Mouse (Mus musculus) embryonic fibroblast, embryonic 13.5 days (primary cell): ENCODE measurements at regions not wholly inside any gene's neighbourhood (a gene's known extent, or its start where the extent isn't known, plus 50 kb on each side); places are given as distances from the start of the nearest gene placed in this dataset.

Experiments used
- H3K27ac ChIP-seq: 2 replicates; pipeline ENCODE4 v1.5.1; 2012; ENCODE audit warnings: low read length, control low read depth, inconsistent platforms; ENCODE audit not compliant: insufficient read depth
- H3K4me1 ChIP-seq: 2 replicates; pipeline ENCODE4 v1.6.1; 2011; ENCODE audit warnings: low read length; ENCODE audit not compliant: control insufficient read depth, insufficient read depth
- H3K4me3 ChIP-seq: 2 replicates; pipeline ENCODE4 v1.5.1; 2011; ENCODE audit warnings: mild to moderate bottlenecking, control low read depth, low read length; ENCODE audit not compliant: insufficient read depth
- CTCF ChIP-seq: IDR thresholded peaks from 2 replicates; pipeline ENCODE4 v1.5.1; 2011; ENCODE audit warnings: mild to moderate bottlenecking, control low read depth, low read length, moderate library complexity, borderline replicate concordance; ENCODE audit not compliant: insufficient read depth
- POLR2A ChIP-seq: IDR thresholded peaks from 2 replicates; pipeline ENCODE4 v1.6.1; 2011; ENCODE audit warnings: low read depth, mild to moderate bottlenecking, control low read depth, low read length, moderate library complexity

- no peaks in the 10 kb centered on the region for H3K4me1 ChIP-seq
- no peak for TF ChIP-seq POLR2A
- no peak for TF ChIP-seq CTCF
- H3K4me3 ChIP-seq = no peak overlapping the region
- H3K27ac ChIP-seq = no peak overlapping the region
Measured at GRCm38 (mm10) chr2:133204295-133204866, 258.7 kb upstream of the Fermt1 start.

DNA sequence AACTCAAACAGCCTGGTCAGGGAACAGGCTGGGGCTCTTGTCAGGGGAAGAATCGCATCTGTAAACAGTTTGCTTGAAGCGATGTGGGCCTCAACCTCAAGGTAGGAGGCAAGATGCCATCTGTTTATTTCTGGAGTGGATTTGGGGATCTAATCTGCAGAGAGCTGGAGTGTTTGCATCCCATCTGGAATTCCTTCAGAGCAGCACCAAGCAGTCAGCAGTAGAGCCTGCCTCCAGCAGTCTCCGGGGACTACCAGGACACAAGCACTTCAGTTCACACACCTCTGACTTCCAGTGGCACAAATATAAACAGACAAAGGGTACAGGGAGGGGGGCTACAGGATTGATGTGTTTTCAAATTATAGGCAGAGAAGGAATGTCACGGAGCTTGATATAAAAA is 262.8 kb upstream of the Fermt1 start:
- no peak for TF ChIP-seq POLR2A
- no peak for TF ChIP-seq CTCF
- H3K4me1 ChIP-seq = no peaks in the 10 kb centered on the region
- H3K4me3 ChIP-seq = no peak overlapping the region
- no peak overlapping the region for H3K27ac ChIP-seq

GRCm38 (mm10) chr2:133221762-133222556 is 276.3 kb upstream of the Fermt1 start:
- H3K27ac ChIP-seq = no peak overlapping the region
- TF ChIP-seq CTCF (no peak), POLR2A (no peak)
- no peaks in the 10 kb centered on the region for H3K4me1 ChIP-seq
- no peak overlapping the region for H3K4me3 ChIP-seq

DNA sequence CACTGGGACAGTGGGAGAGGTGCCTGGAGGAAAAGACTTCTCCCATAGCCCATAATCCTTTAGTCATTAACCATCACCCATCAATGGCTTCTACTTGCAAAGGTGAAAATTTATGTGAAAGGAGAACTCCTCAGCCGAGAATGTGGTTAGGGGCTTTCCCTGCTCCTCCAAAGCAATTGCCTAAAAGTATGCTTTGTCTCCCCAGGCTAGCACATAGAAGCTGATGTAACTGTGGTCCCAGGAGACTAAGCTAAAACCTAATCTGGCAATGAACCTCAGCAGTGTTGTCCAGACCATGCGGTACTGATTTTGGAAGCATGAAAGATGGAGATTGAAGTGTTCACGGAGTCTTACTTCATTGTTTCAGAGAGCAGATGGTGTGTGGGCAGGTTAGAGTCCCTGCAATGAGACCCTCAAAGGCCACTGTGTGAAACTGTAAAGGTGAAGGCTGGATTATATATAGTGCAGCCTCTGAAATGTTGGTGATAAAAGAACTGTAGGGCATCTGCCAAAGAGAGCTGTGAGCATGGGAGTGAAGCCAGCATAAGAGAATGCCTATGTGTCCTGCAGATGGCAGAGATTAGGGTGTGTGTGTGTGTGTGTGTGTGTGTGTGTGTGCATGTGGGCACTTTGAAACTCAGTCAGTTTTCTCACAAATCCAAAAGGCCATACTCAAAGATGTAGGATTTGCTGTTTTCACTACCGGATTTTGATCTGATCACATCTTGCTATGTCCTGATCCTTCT is 289.6 kb upstream of the Fermt1 start:
- Histone ChIP-seq H3K4me1 (no peaks in the 10 kb centered on the region), H3K27ac (no peak overlapping the region), H3K4me3 (no peak overlapping the region)
- TF ChIP-seq POLR2A = no peak
- no peak for TF ChIP-seq CTCF

- no peak for TF ChIP-seq CTCF
- TF ChIP-seq POLR2A = no peak
- no peak overlapping the region for H3K27ac ChIP-seq
- H3K4me3 ChIP-seq = no peak overlapping the region
- no peaks in the 10 kb centered on the region for H3K4me1 ChIP-seq
Measured at GRCm38 (mm10) chr2:133252131-133252530, 299.8 kb upstream of the Bmp2 start.

DNA sequence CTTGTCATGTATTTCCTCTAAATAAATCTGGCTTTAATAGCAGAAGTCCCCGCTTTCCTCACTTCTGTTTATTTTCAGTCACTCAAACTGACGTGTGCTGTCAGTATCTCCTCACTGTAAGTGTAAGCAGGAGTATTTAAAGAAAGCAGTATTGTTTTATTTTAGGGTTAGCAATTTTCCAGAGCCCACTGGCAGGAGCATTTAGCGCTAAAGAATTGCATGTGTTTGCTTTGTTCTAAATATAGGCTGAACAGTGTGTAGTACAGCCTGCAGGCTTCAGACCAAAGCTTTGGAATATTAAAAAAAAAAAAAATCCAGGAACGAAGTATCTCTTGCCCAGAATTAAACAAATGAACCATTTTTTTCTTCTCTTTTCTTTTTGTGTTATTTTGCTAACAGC is 277.5 kb upstream of the Bmp2 start:
- Histone ChIP-seq H3K4me1 (no peaks in the 10 kb centered on the region), H3K27ac (no peak overlapping the region), H3K4me3 (no peak overlapping the region)
- no peak for TF ChIP-seq POLR2A
- no peak for TF ChIP-seq CTCF

- TF ChIP-seq POLR2A (no peak), CTCF (no peak)
- H3K27ac ChIP-seq = no peak overlapping the region
- H3K4me3 ChIP-seq = no peak overlapping the region
- H3K4me1 ChIP-seq = no peaks in the 10 kb centered on the region
Measured at GRCm38 (mm10) chr2:133278546-133278945, 273.4 kb upstream of the Bmp2 start.

DNA sequence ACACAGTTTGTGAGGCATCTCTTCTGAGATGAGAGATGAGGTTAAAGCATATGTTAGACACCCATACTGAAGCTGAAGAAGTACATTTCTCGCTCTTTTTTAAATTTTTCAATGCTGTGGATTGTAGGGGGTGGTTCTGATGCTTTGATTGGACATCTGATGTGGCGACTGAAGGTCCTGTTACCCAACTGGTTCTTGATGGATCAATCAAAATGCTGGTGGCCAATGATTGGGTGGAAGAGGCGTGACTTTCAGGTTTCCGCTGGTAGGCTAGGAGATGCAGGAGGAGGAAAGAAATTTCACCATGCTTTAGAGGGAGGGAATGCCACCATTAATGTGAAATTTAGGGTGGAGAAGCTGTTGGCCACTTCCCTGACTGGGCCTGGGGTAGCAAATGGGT is 272.7 kb upstream of the Bmp2 start:
- Histone ChIP-seq H3K4me1 (no peaks in the 10 kb centered on the region), H3K4me3 (no peak overlapping the region)

DNA sequence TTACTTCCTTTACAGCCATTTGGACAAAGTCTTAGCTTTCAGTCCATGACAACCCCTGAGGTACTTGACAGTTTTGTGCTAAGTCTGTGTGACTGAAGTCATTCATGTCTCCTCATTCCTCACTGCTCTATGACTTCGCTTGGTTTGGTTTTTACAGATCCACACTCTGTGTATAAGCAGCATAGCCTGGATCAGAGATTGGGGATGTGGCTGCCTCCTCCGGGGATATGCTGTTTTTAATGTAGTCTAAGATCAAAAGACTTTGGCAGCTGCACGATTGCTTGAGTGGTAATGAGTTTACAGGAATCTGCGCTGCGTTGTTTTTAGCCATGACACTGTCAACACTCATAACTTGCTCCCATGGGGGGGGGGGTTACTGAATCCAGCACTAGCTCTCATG is 269.3 kb upstream of the Bmp2 start:
- Histone ChIP-seq H3K4me3 (no peak overlapping the region), H3K4me1 (no peaks in the 10 kb centered on the region), H3K27ac (no peak overlapping the region)
- TF ChIP-seq CTCF (no peak), POLR2A (no peak)

More for the DNA sequence above, 272.7 kb upstream of the Bmp2 start:
- H3K27ac ChIP-seq = no peak overlapping the region
- no peak for TF ChIP-seq POLR2A
- TF ChIP-seq CTCF = no peak

DNA sequence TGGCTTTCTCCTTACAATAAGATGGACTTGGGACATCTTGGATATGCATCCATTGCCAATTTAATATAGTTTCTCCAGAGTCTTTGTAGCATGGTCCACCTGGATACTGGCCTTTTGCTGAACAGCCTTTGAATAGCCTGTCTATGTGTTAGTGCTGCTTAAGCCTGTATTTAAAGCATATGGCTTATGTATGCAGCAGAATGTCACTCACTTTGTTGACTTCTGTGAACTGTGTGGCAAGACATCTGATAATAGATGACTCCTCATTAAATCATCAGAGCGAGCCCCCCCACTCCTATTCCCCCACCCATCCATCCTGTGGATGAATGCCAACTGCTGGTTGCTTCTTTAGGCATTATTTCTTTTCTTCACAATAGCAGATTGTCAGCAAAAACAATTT is 268.2 kb upstream of the Bmp2 start:
- Histone ChIP-seq H3K27ac (no peak overlapping the region), H3K4me1 (no peaks in the 10 kb centered on the region), H3K4me3 (no peak overlapping the region)
- TF ChIP-seq CTCF (no peak), POLR2A (no peak)
